Mouse (Mus musculus): Measurements from ENCODE around the gene Snx11. TPM values are rescaled to one million over a fixed set of nuclear protein-coding genes. Genes with fewer than 3 reads are reported as not detected.
A peak's percentile ranks its signal among the peaks of the same experiment; 100 is the strongest.
"Not testable (repeated sequence)": the region's sequence is repeated elsewhere in the genome, so short reads cannot be mapped to it uniquely, and the experiment has no call there.

Snx11 gene
- total RNA-seq, 2 experiments from 2014 or later, result 49.7 to 52.2 TPM

DNA sequence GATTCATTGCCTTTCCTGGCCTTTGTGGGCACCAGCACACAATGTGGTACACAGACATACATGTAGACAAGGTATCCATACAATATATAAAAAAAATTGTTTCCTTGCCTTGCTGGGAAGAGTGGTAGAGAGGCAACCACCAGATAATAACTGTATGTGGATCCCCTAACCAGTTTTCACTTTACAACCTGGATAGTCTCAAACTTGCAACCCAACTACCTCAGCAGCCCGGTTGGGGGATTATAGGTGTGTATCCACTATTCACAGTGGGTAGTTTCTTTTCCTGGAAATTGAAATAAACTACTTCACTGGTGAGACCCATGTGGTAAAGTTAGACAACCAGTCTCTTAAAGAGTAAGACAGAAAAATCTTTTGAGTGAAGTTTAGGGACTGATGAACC is 39.1 kb upstream of the Snx11 start:
- H3K27ac ChIP-seq, result no peak overlapping the region
- intact Hi-C loops (cut with DNase I), result no loop called here

DNA sequence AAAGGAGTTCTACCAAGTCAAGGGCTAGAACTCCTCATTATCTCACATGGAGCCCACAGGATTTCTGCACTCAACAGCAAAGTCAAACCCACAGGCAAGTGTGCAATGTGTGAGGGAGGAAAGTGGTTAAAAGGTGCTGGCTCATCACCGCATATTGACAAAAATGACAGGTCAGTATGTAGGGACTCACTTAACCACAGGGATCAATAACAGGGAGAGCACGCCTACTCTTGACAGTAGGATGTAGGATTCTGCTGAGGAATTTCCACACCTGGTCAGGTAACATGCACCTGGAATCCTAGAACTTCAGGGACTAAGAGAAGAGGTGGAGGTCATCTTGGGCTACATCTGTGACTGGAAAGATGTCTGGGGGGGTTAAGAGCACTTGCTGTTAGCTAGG is 38.5 kb upstream of the Snx11 start:
- intact Hi-C loops (cut with DNase I), result no loop called here
- DNase-seq (ENCODE audit: extremely low spot score in 1 of 2, low spot score in 2 of 2), result no peak
- Histone ChIP-seq H3K27ac (no peak overlapping the region), H3K4me3 (no peak overlapping the region)
- no peak for TF ChIP-seq CTCF (IDR thresholded peaks at IDR 0.05)

More for the DNA sequence above, 39.1 kb upstream of the Snx11 start:
- H3K4me3 ChIP-seq, result no peak overlapping the region
- TF ChIP-seq CTCF (IDR thresholded peaks at IDR 0.05), result no peak
- DNase-seq (ENCODE audit: extremely low spot score in 1 of 2, low spot score in 2 of 2), result no peak

DNA sequence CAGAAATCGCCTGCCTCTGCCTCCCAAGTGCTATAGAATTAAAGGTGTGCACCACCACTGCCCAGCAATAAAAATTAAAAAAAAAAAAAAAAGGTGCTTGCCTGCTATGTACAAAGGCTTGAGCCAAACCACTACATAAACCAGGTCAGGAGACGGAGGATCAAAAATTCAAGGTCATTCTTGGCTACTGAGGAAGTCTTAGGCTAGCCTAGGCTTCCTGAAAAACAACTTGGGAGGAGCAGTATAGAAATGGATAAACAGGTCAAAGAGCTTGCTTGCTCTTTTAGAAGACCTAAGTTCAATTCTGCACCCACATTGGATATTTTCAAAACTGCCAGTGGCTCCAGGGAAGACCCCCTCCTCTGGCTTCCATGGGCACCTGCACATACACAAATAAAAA is 37.1 kb upstream of the Snx11 start:
- Histone ChIP-seq H3K4me3 (no peak overlapping the region), H3K27ac (no peak overlapping the region)
- TF ChIP-seq CTCF (IDR thresholded peaks at IDR 0.05), result no peak
- intact Hi-C loops (cut with DNase I), result no loop called here
- no peak for DNase-seq (ENCODE audit: extremely low spot score in 1 of 2, low spot score in 2 of 2)

DNA sequence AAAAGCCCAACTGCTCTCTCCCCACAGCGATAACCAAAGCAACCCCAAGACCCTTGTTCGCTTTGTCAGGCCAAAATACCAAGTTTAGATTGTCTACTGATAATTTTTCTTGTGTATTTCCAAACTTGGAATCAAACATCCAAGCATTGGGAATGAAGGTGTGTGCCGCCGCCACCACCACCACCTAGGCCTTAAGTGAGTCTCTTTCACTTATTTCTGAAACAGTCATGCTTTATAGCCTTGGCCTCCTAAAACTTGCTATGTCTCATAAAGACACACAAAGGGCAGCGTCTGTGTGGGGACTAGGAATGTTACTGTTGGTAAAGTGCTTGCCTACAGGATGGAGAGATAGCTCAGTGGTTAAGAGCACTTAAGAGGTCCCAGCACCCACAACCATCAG is 36.6 kb upstream of the Snx11 start:
- TF ChIP-seq CTCF (IDR thresholded peaks at IDR 0.05), result no peak
- no peak overlapping the region for H3K4me3 ChIP-seq

DNA sequence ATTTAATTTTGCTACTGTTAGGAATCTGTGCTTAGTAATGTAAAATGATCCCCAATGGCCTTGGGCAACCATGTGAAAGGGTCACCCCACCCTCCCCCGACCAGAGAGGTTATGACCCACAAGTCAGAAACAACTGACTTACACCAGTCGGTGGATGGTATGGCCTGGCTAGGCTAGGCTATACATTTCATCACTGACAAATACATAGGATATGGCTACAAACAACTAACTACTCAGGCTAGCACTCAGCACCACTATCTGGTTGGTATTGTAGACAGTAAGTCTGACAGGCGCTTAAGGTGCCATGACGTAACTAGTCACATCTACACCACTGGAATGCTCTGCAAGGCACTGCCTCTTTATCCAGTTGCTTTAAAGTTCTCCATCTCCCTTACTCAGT is 36.1 kb upstream of the Snx11 start:
- TF ChIP-seq CTCF (IDR thresholded peaks at IDR 0.05), result no peak
- intact Hi-C loops (cut with DNase I), result no loop called here

More for the DNA sequence above, 36.6 kb upstream of the Snx11 start:
- intact Hi-C loops (cut with DNase I), result no loop called here
- no peak overlapping the region for H3K27ac ChIP-seq
- no peak for DNase-seq (ENCODE audit: extremely low spot score in 1 of 2, low spot score in 2 of 2)

DNA sequence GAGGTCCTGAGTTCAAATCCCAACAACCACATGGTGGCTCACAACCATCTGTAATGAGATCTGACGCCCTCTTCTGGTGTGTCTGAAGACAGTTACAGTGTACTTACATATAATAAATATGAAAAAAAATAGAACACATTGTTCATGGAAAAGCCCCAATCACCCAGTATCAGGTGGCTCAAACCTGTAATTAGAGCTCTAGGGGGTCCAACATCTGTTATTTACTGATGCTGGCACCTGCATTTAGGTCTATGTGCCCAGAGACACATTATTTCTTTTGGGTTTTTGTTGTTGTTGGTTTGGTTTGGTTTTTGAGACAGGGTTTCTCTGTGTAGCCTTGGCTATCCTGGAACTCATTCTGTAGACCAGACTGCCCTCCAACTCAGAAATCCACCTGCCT is 33.8 kb upstream of the Snx11 start:
- intact Hi-C loops (cut with DNase I); DNase-seq (ENCODE audit: extremely low spot score in 1 of 2, low spot score in 2 of 2); H3K4me3 ChIP-seq; H3K27ac ChIP-seq: not testable (repeated sequence)

More for the DNA sequence above, 36.1 kb upstream of the Snx11 start:
- Histone ChIP-seq H3K27ac (no peak overlapping the region), H3K4me3 (no peak overlapping the region)
- DNase-seq (ENCODE audit: extremely low spot score in 1 of 2, low spot score in 2 of 2), result no peak

DNA sequence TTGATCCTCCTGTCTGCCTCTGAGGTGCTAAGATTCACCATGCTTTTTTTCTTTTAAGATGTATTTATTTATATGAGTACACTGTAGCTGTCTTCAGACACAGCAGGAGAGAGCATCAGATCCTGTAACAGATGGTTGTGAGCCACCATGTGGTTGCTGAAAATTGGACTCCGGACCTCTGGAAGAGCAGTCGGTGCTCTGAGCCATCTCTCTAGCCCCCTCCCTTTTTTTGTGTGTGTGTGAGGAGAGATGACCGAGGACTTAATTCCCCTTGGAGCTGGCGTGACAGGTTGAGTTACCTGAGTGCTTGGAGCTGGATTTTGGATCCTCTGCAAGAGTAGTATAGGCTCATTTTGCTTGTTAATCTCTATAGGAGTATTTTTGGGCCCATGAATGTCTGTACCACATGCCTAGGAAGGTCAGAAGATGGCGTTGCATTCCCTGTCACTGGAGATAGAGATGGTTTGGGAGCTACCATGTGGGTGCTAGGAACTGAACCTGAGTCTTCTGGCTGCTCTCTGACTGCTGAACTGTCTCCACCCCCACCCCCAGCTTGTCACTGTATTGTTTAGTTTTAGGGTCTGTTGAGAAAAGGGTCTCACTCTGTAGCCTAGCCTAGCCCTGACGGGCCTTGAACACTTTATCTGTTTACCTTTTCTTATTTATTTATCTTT is 32.3 kb upstream of the Snx11 start:
- intact Hi-C loops (cut with DNase I), result no loop called here
- H3K27ac ChIP-seq, result no peak overlapping the region
- no peak for DNase-seq (ENCODE audit: extremely low spot score in 1 of 2, low spot score in 2 of 2)
- H3K4me3 ChIP-seq, result no peak overlapping the region
- TF ChIP-seq CTCF (IDR thresholded peaks at IDR 0.05), result no peak

DNA sequence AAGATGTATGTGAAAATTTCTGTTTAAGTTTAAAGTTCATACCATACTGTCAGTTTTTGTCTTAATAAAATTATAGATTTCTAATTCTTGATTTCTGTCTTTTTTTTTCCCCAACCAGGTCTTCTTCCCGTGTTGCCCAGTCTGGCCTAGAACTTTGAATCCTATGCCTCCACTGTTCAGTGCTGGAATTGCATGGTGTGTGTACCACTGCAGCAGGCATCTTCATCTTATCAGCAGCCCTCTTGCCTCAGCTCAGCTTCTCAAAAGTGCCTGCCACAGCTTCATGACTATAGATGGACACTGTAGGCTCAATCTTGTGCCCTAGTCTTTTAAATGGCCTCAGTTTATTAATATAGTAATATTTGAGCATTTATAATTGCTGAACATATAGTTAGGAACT is 30.7 kb upstream of the Snx11 start:
- Histone ChIP-seq H3K27ac (no peak overlapping the region), H3K4me3 (no peak overlapping the region)
- intact Hi-C loops (cut with DNase I), result no loop called here
- no peak for DNase-seq (ENCODE audit: extremely low spot score in 1 of 2, low spot score in 2 of 2)
- TF ChIP-seq CTCF (IDR thresholded peaks at IDR 0.05), result peak; percentile 40

DNA sequence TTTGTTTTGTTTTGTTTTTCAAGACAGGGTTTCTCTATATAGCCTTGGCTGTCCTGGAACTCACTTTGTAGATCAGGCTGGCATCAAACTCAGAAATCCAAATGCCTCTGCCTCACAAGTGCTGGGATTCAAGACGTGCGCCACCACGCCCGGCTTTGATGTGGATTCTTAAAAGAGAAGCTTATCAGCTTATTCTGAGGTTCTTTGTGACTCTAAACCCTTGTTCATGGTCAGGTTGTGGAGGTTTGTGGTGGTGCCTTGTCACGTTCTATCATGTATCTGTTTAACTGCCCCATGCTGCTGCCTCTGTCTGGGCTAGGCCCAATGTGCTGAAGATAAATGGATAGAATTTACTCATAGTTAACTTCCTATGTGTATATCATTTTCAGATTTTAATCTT is 28.2 kb upstream of the Snx11 start:
- intact Hi-C loops (cut with DNase I), result no loop called here

DNA sequence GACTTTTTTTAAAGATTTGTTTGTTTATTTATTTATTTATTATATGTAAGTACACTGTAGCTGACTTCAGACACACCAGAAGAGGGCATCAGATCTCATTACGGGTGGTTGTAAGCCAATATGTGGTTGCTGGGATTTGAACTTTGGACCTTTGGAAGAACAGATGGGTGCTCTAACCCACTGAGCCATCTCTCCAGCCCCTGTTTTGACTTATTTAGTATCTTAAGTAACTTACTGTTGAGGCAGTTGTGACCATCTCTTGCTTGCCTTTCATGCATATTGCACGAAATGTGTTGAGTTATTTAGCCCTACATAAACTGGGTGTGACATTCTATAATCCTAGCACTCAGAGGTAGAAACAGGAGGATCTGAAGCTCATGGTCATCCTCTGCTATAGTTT is 22.2 kb upstream of the Snx11 start:
- Histone ChIP-seq H3K27ac (no peak overlapping the region), H3K4me3 (no peak overlapping the region)
- intact Hi-C loops (cut with DNase I), result no loop called here
- no peak for TF ChIP-seq CTCF (IDR thresholded peaks at IDR 0.05)
- DNase-seq (ENCODE audit: extremely low spot score in 1 of 2, low spot score in 2 of 2), result no peak

More for the DNA sequence above, 28.2 kb upstream of the Snx11 start:
- H3K27ac ChIP-seq, result no peak overlapping the region
- no peak for DNase-seq (ENCODE audit: extremely low spot score in 1 of 2, low spot score in 2 of 2)
- no peak for TF ChIP-seq CTCF (IDR thresholded peaks at IDR 0.05)
- H3K4me3 ChIP-seq, result no peak overlapping the region

DNA sequence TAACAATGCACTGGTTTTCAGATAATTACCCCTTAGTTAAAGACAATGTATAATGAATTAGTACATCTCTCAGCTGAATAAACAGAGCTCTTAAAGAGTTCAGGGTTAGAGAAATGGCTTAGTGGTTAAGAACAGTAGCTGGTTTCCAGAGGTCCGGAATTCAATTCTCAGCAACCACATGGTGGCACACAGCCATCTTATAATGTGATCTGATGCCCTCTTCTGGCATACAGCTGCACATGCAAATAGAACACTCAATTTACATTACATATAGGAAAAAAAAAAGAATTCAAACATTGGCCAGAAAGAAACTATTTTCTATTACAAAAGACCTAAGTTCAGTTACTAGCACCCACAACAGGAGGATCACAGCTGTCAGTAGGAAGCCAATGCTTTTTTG is 19.2 kb upstream of the Snx11 start:
- no peak for DNase-seq (ENCODE audit: extremely low spot score in 1 of 2, low spot score in 2 of 2)
- TF ChIP-seq CTCF (IDR thresholded peaks at IDR 0.05), result peak; percentile 44
- Histone ChIP-seq H3K4me3 (no peak overlapping the region), H3K27ac (no peak overlapping the region)
- intact Hi-C loops (cut with DNase I), result no loop called here

DNA sequence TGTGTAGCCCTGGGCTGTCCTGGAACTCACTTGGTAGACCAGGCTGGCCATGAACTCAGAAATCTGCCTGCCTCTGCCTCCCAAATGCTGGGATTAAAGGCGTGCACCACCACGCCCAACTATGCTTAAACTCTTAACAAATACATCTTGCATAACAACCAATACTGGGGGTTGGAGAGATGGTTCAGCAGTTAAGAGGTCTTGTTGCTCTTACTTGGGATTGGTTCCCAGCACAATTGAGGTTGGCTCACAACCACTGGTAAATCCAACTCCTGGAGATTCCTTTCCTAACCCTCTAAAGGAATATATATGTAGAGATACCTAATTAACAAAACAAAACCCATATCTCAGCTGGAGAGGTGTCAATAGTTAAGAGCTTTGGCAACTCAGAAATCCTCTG is 18.7 kb upstream of the Snx11 start:
- intact Hi-C loops (cut with DNase I), result no loop called here
- H3K4me3 ChIP-seq, result no peak overlapping the region
- no peak for TF ChIP-seq CTCF (IDR thresholded peaks at IDR 0.05)
- DNase-seq (ENCODE audit: extremely low spot score in 1 of 2, low spot score in 2 of 2), result no peak
- no peak overlapping the region for H3K27ac ChIP-seq

DNA sequence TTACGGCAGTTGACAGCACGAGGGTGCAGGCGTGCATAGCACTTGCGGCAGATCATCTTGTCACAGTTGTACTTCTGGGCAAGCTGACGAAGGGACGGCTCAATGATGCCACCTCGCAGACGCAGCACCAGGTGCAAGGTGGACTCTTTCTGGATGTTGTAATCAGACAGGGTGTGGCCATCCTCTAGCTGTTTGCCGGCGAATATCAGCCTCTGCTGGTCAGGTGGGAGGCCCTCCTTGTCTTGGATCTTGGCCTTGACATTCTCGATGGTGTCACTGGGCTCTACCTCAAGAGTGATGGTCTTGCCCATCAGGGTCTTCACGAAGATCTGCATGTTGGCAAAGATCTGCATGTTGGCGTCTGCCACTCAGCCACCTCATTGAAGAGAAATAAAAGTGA is 18.1 kb upstream of the Snx11 start:
- TF ChIP-seq CTCF (IDR thresholded peaks at IDR 0.05), result no peak
- Histone ChIP-seq H3K27ac (no peak overlapping the region), H3K4me3 (no peak overlapping the region)
- intact Hi-C loops (cut with DNase I), result no loop called here
- no peak for DNase-seq (ENCODE audit: extremely low spot score in 1 of 2, low spot score in 2 of 2)
